Mouse (Mus musculus) myocyte (in vitro differentiated cells): ENCODE data around the gene Capn11.

Experiments
- POLR2A ChIP-seq: IDR thresholded peaks from one replicate; pipeline ENCODE4 v1.6.1; 2011; ENCODE audit warnings: low read depth, mild to moderate bottlenecking, control low read depth, moderate library complexity; ENCODE audit not compliant: insufficient read length
- USF1 ChIP-seq: IDR thresholded peaks from one replicate; pipeline ENCODE4 v1.6.1; 2011; ENCODE audit warnings: low read depth, mild to moderate bottlenecking, control low read depth, moderate library complexity

DNA sequence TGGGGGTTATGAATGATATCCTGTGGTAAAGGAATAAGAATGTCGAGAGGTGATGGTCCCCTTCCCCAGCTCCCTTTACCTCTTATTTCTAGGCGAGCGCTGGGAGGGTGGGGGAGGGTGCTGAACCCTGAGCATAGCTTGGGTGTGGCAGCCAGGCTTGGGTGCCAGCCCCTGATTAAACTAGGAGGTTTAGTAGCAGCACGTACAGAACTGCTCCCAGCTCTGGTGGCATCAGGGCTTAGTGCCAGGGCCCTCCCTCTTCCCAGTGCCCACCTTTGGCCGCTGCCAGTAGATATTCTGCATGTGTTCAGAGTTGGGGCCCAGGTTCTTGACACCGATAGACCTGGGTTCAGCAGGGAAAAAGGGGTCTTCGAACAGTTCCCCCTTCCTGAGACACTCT is 5.9 kb downstream of the Capn11 start:
- TF ChIP-seq POLR2A, result no peak
- no peak for TF ChIP-seq USF1
